Comparison of ENCODE assay signal across 10 mouse cellular contexts in the genomic region with DNA sequence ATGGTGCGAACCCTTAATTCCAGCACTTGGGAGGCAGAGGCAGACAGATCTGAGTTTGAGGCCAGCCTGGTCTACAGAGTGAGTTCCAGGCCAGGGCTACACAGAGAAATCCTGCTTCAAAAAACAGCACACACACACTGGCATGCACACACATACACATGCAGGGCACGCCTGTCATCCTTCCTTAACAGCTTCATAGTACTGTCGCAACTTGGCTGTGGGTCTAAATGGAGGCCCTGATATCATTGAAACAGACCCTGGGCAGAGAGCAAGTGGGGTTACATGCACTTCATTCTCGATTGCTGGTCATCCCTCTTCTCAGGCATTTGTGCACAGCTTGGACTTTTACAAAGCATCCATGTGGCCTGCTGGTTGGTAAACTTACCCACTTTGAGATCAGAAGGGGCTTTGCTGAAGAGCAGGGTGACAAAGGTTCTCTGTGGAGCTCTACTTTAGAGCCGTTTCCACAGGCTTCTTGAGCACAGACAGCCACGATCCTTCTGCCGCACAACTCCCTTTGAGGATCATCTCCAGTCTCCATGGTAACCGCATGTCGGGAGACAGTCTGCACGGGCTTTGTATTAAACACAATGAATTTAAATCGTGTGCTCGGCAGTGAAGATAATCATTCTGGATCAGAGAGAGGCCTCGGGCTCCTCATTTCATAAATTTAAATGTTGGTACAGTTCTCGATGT. TPM values are rescaled to one million over a fixed set of nuclear protein-coding genes. Genes with fewer than 3 reads are reported as not detected.
DNase-seq lines count a peak whose midpoint lies in the region; ATAC-seq and TF ChIP-seq lines count a peak whose summit lies in the region.
"Had no signal": no experiment of that assay in that cellular context is flagged by ENCODE, and none has a peak within 500 bp of the region (broad histone marks: within the 10 kb centered on the region; RNA-seq: fewer than 3 reads in every experiment).

No protein-coding gene starts in this region.

- ATAC-seq in forebrain, postnatal 0 days = peak; percentile 94
- ATAC-seq in midbrain, embryonic 11.5 days (ENCODE audit: low FRiP score) = peak; percentile 91
- no peak for ATAC-seq in intestine, embryonic 16.5 days
- no peak for ATAC-seq in heart, embryonic 12.5 days (ENCODE audit: insufficient number of reproducible peaks, low FRiP score)
- ATAC-seq: liver, embryonic 12.5 days had no signal

- no peaks in the 10 kb centered on the region for H3K9me3 ChIP-seq in forebrain, postnatal 0 days (ENCODE audit: low read length)
- H3K9me3 ChIP-seq in midbrain, embryonic 11.5 days (ENCODE audit: control insufficient read depth, low read length) = no peaks in the 10 kb centered on the region
- H3K9me3 ChIP-seq in intestine, embryonic 16.5 days (ENCODE audit: control insufficient read depth, low read length) = no peaks in the 10 kb centered on the region
- H3K9me3 ChIP-seq in heart, embryonic 12.5 days (replicated peaks) = no peaks in the 10 kb centered on the region
- H3K9me3 ChIP-seq: liver, embryonic 12.5 days had no signal

- DNase-seq in right cerebral cortex, postnatal 10 days (ENCODE audit: low spot score in 2 of 2) = peak; percentile 72 to 86
- no peak for DNase-seq in right cerebral cortex, postnatal 4 days
- DNase-seq in forebrain, postnatal 0 days = peak; percentile 88
- peak; percentile 93 for DNase-seq in midbrain, embryonic 11.5 days (ENCODE audit: low spot score, missing footprints)
- peak; percentile 72 for DNase-seq in telencephalon, adult 2 months (ENCODE audit: low read depth, low spot score)
- DNase-seq in heart, postnatal 14 days = no peak
- DNase-seq: cerebellum, postnatal 14 days had no signal

- H3K27ac ChIP-seq in forebrain, postnatal 0 days (ENCODE audit: low read depth, low read length) = peak overlapping the region; percentile 92
- peak overlapping the region; percentile 87 for H3K27ac ChIP-seq in midbrain, embryonic 11.5 days (ENCODE audit: low read depth, low read length)
- no peak overlapping the region for H3K27ac ChIP-seq in intestine, embryonic 16.5 days (ENCODE audit: low read length)
- H3K27ac ChIP-seq in heart, embryonic 12.5 days (ENCODE audit: poor library complexity, severe bottlenecking) = no peak overlapping the region
- H3K27ac ChIP-seq: liver, embryonic 12.5 days had no signal

- H3K4me2 ChIP-seq in forebrain, postnatal 0 days (ENCODE audit: low read depth) = peak overlapping the region; percentile 27
- H3K4me2 ChIP-seq in midbrain, embryonic 11.5 days = peak overlapping the region; percentile 1; the same call in 1 of the 2 replicates
- H3K4me2 ChIP-seq in intestine, embryonic 16.5 days (ENCODE audit: low read depth, low read length) = no peak overlapping the region
- H3K4me2 ChIP-seq in heart, embryonic 12.5 days = no peak overlapping the region
- H3K4me2 ChIP-seq: liver, embryonic 12.5 days had no signal

- peaks cover 40% of the 10 kb centered on the region for H3K4me1 ChIP-seq in forebrain, postnatal 0 days (ENCODE audit: insufficient read depth)
- peaks cover 25% of the 10 kb centered on the region for H3K4me1 ChIP-seq in midbrain, embryonic 11.5 days (ENCODE audit: control insufficient read depth, insufficient read depth, low read length)
- H3K4me1 ChIP-seq in intestine, embryonic 16.5 days (ENCODE audit: control insufficient read depth, insufficient read depth, low read length) = peaks cover 5% of the 10 kb centered on the region; the same call in 1 of the 2 replicates
- H3K4me1 ChIP-seq in heart, embryonic 12.5 days (replicated peaks) = peaks cover 23% of the 10 kb centered on the region
- H3K4me1 ChIP-seq: liver, embryonic 12.5 days had no signal

- intact Hi-C loops in heart, postnatal 14 days (cut with DNase I) = no loop called here

- no peak for TF ChIP-seq CTCF in forebrain, postnatal 0 days (IDR thresholded peaks at IDR 0.05; ENCODE audit: low read depth)

- no peaks in the 10 kb centered on the region for H3K27me3 ChIP-seq in forebrain, postnatal 0 days (ENCODE audit: insufficient read depth, low read length)
- H3K27me3 ChIP-seq in midbrain, embryonic 11.5 days (ENCODE audit: control insufficient read depth, insufficient read depth, low read length) = no peaks in the 10 kb centered on the region
- no peaks in the 10 kb centered on the region for H3K27me3 ChIP-seq in intestine, embryonic 16.5 days (replicated peaks; ENCODE audit: control insufficient read depth, insufficient read depth, low read length)
- H3K27me3 ChIP-seq in heart, embryonic 12.5 days (replicated peaks) = no peaks in the 10 kb centered on the region
- H3K27me3 ChIP-seq: liver, embryonic 12.5 days had no signal

- H3K36me3 ChIP-seq in forebrain, postnatal 0 days (ENCODE audit: insufficient read depth) = peaks cover 21% of the 10 kb centered on the region
- H3K36me3 ChIP-seq in midbrain, embryonic 11.5 days (ENCODE audit: control insufficient read depth, insufficient read depth, low read length) = peaks cover 5% of the 10 kb centered on the region; the same call in 1 of the 2 replicates
- no peaks in the 10 kb centered on the region for H3K36me3 ChIP-seq in intestine, embryonic 16.5 days (ENCODE audit: control insufficient read depth, insufficient read depth, low read length)
- no peaks in the 10 kb centered on the region for H3K36me3 ChIP-seq in heart, embryonic 12.5 days
- H3K36me3 ChIP-seq: liver, embryonic 12.5 days had no signal

- H3K9ac ChIP-seq in forebrain, postnatal 0 days = peak overlapping the region; percentile 41
- peak overlapping the region; percentile 17; the same call in 1 of the 2 replicates for H3K9ac ChIP-seq in midbrain, embryonic 11.5 days (ENCODE audit: low read length)
- no peak overlapping the region for H3K9ac ChIP-seq in intestine, embryonic 16.5 days (ENCODE audit: low read depth, low read length)
- no peak overlapping the region for H3K9ac ChIP-seq in heart, embryonic 12.5 days
- H3K9ac ChIP-seq: liver, embryonic 12.5 days had no signal

- 16% methylated on average over 14 of the region's 14 CpGs for WGBS in forebrain, postnatal 0 days
- WGBS in midbrain, embryonic 11.5 days = 32% methylated on average over 14 of the region's 14 CpGs
- WGBS in intestine, embryonic 16.5 days = 66% methylated on average over 14 of the region's 14 CpGs
- WGBS in heart, embryonic 12.5 days = 80% methylated on average over 14 of the region's 14 CpGs

- H3K4me3 ChIP-seq in forebrain, postnatal 0 days (ENCODE audit: low read depth, low read length) = no peak overlapping the region
- H3K4me3 ChIP-seq in midbrain, embryonic 11.5 days (ENCODE audit: low read depth, low read length) = no peak overlapping the region
- H3K4me3 ChIP-seq in intestine, embryonic 16.5 days (ENCODE audit: low read length) = no peak overlapping the region
- H3K4me3 ChIP-seq in heart, embryonic 12.5 days = no peak overlapping the region
- H3K4me3 ChIP-seq: liver, embryonic 12.5 days had no signal

RNA-seq across cellular contexts. Expression of a gene that starts 51.5 kb away (rescaled TPM):
- total RNA-seq in forebrain, postnatal 0 days (2014; rRNA removed) = 48.2 and 55.0 TPM in 2 replicates
- 113 and 141 TPM in 2 replicates for polyA plus RNA-seq in forebrain, postnatal 0 days (2015; fragmentation: Nextera tagmentation; extraction: Ambion mirVana)
- 35.0 and 40.5 TPM in 2 replicates for polyA plus RNA-seq in midbrain, embryonic 11.5 days (2014; fragmentation: Nextera tagmentation; extraction: Ambion mirVana)
- 14.0 and 15.4 TPM in 2 replicates for polyA plus RNA-seq in intestine, embryonic 16.5 days (2015; fragmentation: Nextera tagmentation; extraction: Ambion mirVana)
- total RNA-seq in heart, postnatal 14 days (2021) = 10 to 100 TPM; 28.1 to 33.1 TPM
- polyA plus RNA-seq in heart, embryonic 12.5 days (2016; fragmentation: Nextera tagmentation; extraction: Ambion mirVana) = 18.3 and 19.6 TPM in 2 replicates

RNA-seq across cellular contexts. Expression of a gene that starts 51.6 kb away (rescaled TPM):
- 274 and 315 TPM in 2 replicates for total RNA-seq in forebrain, postnatal 0 days (2014; rRNA removed)
- 272 and 290 TPM in 2 replicates for polyA plus RNA-seq in forebrain, postnatal 0 days (2015; fragmentation: Nextera tagmentation; extraction: Ambion mirVana)
- 81.4 and 89.1 TPM in 2 replicates for polyA plus RNA-seq in midbrain, embryonic 11.5 days (2014; fragmentation: Nextera tagmentation; extraction: Ambion mirVana)
- polyA plus RNA-seq in intestine, embryonic 16.5 days (2015; fragmentation: Nextera tagmentation; extraction: Ambion mirVana) = 5.7 and 6.1 TPM in 2 replicates
- total RNA-seq in heart, postnatal 14 days (2021) = under 1 TPM; 0.46 to 0.79 TPM
- polyA plus RNA-seq in heart, embryonic 12.5 days (2016; fragmentation: Nextera tagmentation; extraction: Ambion mirVana) = 3.6 and 4.4 TPM in 2 replicates

Comparison
In these comparisons a context has a peak if more than half of its experiments do, and no peak if none do; other contexts are left out.
1. DNase-seq: peak in right cerebral cortex, postnatal 10 days (2 of 2), forebrain, postnatal 0 days (single experiment), midbrain, embryonic 11.5 days (single experiment) and telencephalon, adult 2 months (single experiment); none in right cerebral cortex, postnatal 4 days (single experiment) and heart, postnatal 14 days (0 of 2).
2. ATAC-seq: peak in forebrain, postnatal 0 days (single experiment) and midbrain, embryonic 11.5 days (single experiment); none in intestine, embryonic 16.5 days (single experiment) and heart, embryonic 12.5 days (single experiment).
3. H3K27ac ChIP-seq: peak in forebrain, postnatal 0 days (single experiment) and midbrain, embryonic 11.5 days (single experiment); none in intestine, embryonic 16.5 days (single experiment) and heart, embryonic 12.5 days (single experiment).
4. H3K4me2 ChIP-seq: peak in forebrain, postnatal 0 days (single experiment) and midbrain, embryonic 11.5 days (single experiment); none in intestine, embryonic 16.5 days (single experiment) and heart, embryonic 12.5 days (single experiment).
5. H3K9ac ChIP-seq: peak in forebrain, postnatal 0 days (single experiment) and midbrain, embryonic 11.5 days (single experiment); none in intestine, embryonic 16.5 days (single experiment) and heart, embryonic 12.5 days (single experiment).
6. RNA of a gene that starts 51.6 kb away (polyA plus RNA-seq): 272 to 290 TPM in forebrain, postnatal 0 days and 81.4 to 89.1 TPM in midbrain, embryonic 11.5 days; 5.7 to 6.1 TPM in intestine, embryonic 16.5 days and 3.6 to 4.4 TPM in heart, embryonic 12.5 days; every median in the first group is over 10 times any median in the second.